Mouse (Mus musculus) hematopoietic stem cell, adult 5-6 weeks (primary cell): Measurements from ENCODE around the gene Tpbg. TPM values are rescaled to one million over a fixed set of nuclear protein-coding genes. Genes with fewer than 3 reads are reported as not detected.
"Not testable (repeated sequence)": the region's sequence is repeated elsewhere in the genome, so short reads cannot be mapped to it uniquely, and the experiment has no call there.

Experiments used
- ATAC-seq, 2 experiments: fragments of 125-278 bp in 1 of 2; replicated peaks in 1 of 2; 2 replicates each; pipeline ENCODE4 v1.8.0; 2016 to 2017; ENCODE audit warnings: inconsistent platforms in 2 of 2, mild to moderate bottlenecking in 2 of 2, moderate number of reproducible peaks in 2 of 2, low read depth in 1 of 2, moderate TSS enrichment in 1 of 2; ENCODE audit not compliant: low FRiP score in 2 of 2, poor library complexity in 2 of 2, severe bottlenecking in 2 of 2, insufficient read depth in 1 of 2, low TSS enrichment in 1 of 2
- total RNA-seq: library from RNA; stranded (forward); fragments of 172-1452, 232-1000 nt; gene quantifications from 2 replicates; pipeline ENCODE4 v1.2.3, GENCODE M21; 2017

Gene Tpbg
- 0.30 TPM in 1 of 2 replicates, not detected in the other for total RNA-seq

GRCm38 (mm10) chr9:85842351-85843011 lies at the start of gene Tpbg:
TSS of gene Tpbg (plus strand) at chr9:85842380.
- ATAC-seq, result peak; percentile 26 to 47; a peak in 3 of 4 replicates

GRCm38 (mm10) chr9:85801986-85802385 lies 40.2 kb upstream of the Tpbg start:
- ATAC-seq, result not testable (repeated sequence)

GRCm38 (mm10) chr9:85802563-85802962 lies 39.6 kb upstream of the Tpbg start:
- ATAC-seq, result no peak

GRCm38 (mm10) chr9:85806411-85806810 lies 35.8 kb upstream of the Tpbg start:
- no peak for ATAC-seq

GRCm38 (mm10) chr9:85809246-85809645 lies 32.9 kb upstream of the Tpbg start:
- no peak for ATAC-seq

GRCm38 (mm10) chr9:85820829-85821228 lies 21.4 kb upstream of the Tpbg start:
- no peak for ATAC-seq

GRCm38 (mm10) chr9:85835521-85836425 lies 6.4 kb upstream of the Tpbg start:
- no peak for ATAC-seq

- no peak for ATAC-seq
Observed at GRCm38 (mm10) chr9:85839626-85840025, 2.6 kb upstream of the Tpbg start.

- ATAC-seq, result no peak
Observed at GRCm38 (mm10) chr9:85841891-85842290, 289 bp upstream of the Tpbg start.

- ATAC-seq, result peak; percentile 18 to 37; a peak in 2 of 4 replicates
Observed at GRCm38 (mm10) chr9:85843031-85843890, 1.1 kb downstream of the Tpbg start.

- peak; percentile 6 to 22; a peak in 1 of 4 replicates for ATAC-seq
Observed at GRCm38 (mm10) chr9:85843891-85844646, 1.9 kb downstream of the Tpbg start.

- no peak for ATAC-seq
Observed at GRCm38 (mm10) chr9:85844647-85844983, 2.4 kb downstream of the Tpbg start.

- no peak for ATAC-seq
Observed at GRCm38 (mm10) chr9:85846186-85846585, 4.0 kb downstream of the Tpbg start.

GRCm38 (mm10) chr9:85854780-85855179 lies 12.6 kb downstream of the Tpbg start:
- no peak for ATAC-seq

- no peak for ATAC-seq
Observed at GRCm38 (mm10) chr9:85856511-85856910, 14.3 kb downstream of the Tpbg start.

- ATAC-seq, result no peak
Observed at GRCm38 (mm10) chr9:85861065-85861464, 18.9 kb downstream of the Tpbg start.

- ATAC-seq, result no peak
Observed at GRCm38 (mm10) chr9:85862562-85862961, 20.4 kb downstream of the Tpbg start.
